Mouse (Mus musculus) neural tube, embryonic 14.5 days (tissue): ENCODE results near the gene Prcd. TPM values are rescaled to one million over a fixed set of nuclear protein-coding genes. Genes with fewer than 3 reads are reported as not detected.
"Not testable (repeated sequence)": the region's sequence is repeated elsewhere in the genome, so short reads cannot be mapped to it uniquely, and the experiment has no call there.

ENCODE experiments used
- ATAC-seq: fragments of 200-750 bp; cut with Nextera tagmentation; 2 replicates; pipeline ENCODE4 v1.8.0; 2017; ENCODE audit warnings: low read depth, mild to moderate bottlenecking, moderate TSS enrichment, moderate library complexity
- H3K27ac ChIP-seq: fragments of 300-500 bp; sonication (generic); 2 replicates; pipeline ENCODE4 v1.5.1; 2014; ENCODE audit warnings: low read depth, mild to moderate bottlenecking, control low read depth, low read length, moderate library complexity, mixed read lengths
- H3K27me3 ChIP-seq: fragments of 300-500 bp; sonication (generic); 2 replicates; pipeline ENCODE4 v1.6.1; 2014; ENCODE audit warnings: low read length; ENCODE audit not compliant: control insufficient read depth, insufficient read depth
- H3K36me3 ChIP-seq: fragments of 300-500 bp; sonication (generic); 2 replicates; pipeline ENCODE4 v1.6.1; 2014; ENCODE audit warnings: low read length, mixed read lengths; ENCODE audit not compliant: control insufficient read depth, insufficient read depth
- H3K4me1 ChIP-seq: fragments of 300-500 bp; sonication (generic); 2 replicates; pipeline ENCODE4 v1.6.1; 2014; ENCODE audit warnings: low read length; ENCODE audit not compliant: control insufficient read depth, insufficient read depth
- H3K4me2 ChIP-seq: fragments of 300-500 bp; sonication (generic); 2 replicates; pipeline ENCODE4 v1.6.1; 2014; ENCODE audit warnings: mild to moderate bottlenecking, low read depth, low read length, control low read depth
- H3K4me3 ChIP-seq: fragments of 300-500 bp; sonication (generic); 2 replicates; pipeline ENCODE4 v1.5.1; 2014; ENCODE audit warnings: low read depth, low read length, control low read depth, mixed read lengths
- H3K9ac ChIP-seq: fragments of 300-500 bp; sonication (generic); replicated peaks from 2 replicates; pipeline ENCODE4 v1.6.1; 2014; ENCODE audit warnings: low read depth, mild to moderate bottlenecking, control low read depth, low read length, mixed read lengths
- H3K9me3 ChIP-seq: fragments of 300-500 bp; sonication (generic); 2 replicates; pipeline ENCODE4 v1.6.1; 2016; ENCODE audit warnings: low read length; ENCODE audit not compliant: control insufficient read depth
- WGBS: fragments of 180-500 bp; shearing (Covaris S2); extraction: QIAGEN DNeasy Blood & Tissue Kit; methylation state at CpG from one replicate; pipeline ENCODE4 v1.1.7; 2014; 5-methylcytosine and 5-hydroxymethylcytosine counted together
- polyA plus RNA-seq: library from polyadenylated mRNA; unstranded; fragments of >200 nt; fragmentation: Nextera tagmentation; extraction: Ambion mirVana; gene quantifications from 2 replicates; pipeline ENCODE4 v1.2.1, GENCODE M21; 2014

Prcd gene
- polyA plus RNA-seq, 1 experiment from 2014 or later: 2.7 TPM

DNA sequence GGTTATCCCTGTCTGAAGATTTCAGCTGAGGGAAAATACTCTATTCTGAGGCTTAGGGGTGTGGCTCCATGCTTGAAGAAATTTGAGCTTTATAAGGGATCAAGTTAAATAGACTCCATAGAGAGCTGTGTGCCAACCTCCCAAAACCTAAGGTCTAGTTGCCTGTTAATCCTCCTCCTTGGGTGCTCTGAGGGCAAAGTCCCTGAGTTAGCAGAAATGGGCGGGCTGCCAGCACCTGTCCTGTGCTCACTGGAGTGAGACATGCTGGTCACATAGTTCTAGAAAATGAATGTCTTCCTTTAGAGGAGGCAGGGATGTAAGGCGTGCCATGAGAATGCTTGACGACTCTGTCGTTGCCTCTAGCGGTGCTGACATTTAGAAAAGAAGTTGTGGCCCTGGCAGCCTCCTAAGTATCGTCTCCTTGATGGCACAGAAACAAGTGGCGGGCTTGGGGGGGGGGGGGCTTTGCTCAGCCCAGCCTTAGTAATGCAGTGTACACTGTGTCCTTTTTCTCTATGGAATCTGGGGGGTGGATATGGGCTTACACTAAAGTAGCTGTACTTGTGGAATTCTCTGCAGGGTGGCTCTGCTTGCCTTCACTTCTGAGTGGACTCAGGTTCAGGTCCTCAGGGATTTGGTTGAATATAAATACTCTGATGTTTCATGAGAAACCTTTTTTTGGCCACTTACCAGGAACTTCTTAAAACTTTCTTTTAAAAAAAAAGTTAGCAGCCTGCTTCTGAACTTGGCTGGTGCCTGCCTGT, 21.5 kb downstream of the Prcd start:
- ATAC-seq: no peak
- Histone ChIP-seq H3K27ac (no peak overlapping the region), H3K27me3 (no peaks in the 10 kb centered on the region), H3K4me2 (no peak overlapping the region), H3K9ac (no peak overlapping the region), H3K36me3 (peaks cover 49% of the 10 kb centered on the region), H3K9me3 (no peaks in the 10 kb centered on the region), H3K4me3 (no peak overlapping the region), H3K4me1 (peaks cover 15% of the 10 kb centered on the region)
- 61% methylated on average over 7 of the region's 7 CpGs for WGBS

DNA sequence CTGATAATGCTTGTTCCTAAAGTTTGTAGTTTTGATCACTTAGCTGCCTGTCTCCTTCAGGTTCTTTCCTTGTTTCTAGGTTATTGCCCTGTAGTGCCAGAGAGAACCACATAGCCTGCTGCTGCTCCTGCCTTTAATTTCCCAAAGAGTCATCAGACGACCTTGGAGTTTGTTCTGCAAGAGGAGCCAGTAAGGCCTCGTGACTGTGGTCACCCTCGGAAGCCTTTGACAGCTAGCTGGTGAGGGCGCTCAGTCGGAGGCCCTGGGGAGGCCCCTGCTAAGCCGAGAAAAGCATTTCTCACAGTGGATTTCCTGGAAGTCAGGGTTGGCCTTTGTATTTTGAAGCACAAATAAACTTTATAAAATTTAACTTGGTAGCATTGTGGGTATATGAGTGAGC, 22.1 kb downstream of the Prcd start:
- peaks cover 49% of the 10 kb centered on the region for H3K36me3 ChIP-seq
- peaks cover 15% of the 10 kb centered on the region for H3K4me1 ChIP-seq
- H3K9me3 ChIP-seq, H3K9ac ChIP-seq, H3K27me3 ChIP-seq, H3K4me2 ChIP-seq, H3K4me3 ChIP-seq, H3K27ac ChIP-seq, ATAC-seq: not testable (repeated sequence)
- 88% methylated on average over 6 of the region's 6 CpGs for WGBS

DNA sequence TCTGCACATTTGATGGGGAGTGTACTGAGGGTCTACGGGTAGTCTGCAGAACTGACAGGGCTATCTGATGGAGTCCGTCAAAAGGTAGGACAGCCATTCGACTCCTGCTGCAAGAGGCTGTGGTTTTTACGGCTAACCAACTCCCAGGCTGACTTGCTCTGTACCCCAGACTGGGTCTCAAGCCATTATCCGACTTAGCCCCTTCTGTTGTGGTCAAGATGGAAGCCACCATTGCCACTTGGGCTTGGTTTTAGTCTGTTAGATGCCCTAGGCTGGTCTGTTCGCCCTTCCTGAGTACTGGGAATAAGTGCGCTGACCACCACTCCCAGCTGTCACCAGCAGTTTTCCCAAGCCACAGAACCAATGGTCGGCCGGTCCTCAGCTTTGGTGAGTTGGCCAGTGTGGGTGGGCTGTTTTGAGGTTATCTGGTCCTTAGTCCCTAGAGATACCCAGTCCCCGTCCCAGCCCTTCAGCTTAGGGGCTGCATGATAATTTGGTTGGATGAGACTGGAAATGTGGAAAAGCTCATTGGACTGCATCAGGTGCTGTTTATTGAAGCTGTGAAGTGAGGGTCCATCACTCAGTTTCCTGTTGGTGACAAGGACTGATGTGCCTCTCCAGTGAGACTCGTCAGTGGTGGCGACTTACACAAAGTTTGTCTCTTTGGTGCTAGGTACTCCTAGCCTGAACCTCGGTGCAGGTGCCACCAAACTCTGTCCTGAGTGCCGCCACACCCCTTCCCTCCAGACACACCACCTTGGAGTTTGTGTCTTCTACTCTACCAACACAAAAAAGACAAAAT, 23.0 kb downstream of the Prcd start:
- 93% methylated on average over 14 of the region's 14 CpGs for WGBS

DNA sequence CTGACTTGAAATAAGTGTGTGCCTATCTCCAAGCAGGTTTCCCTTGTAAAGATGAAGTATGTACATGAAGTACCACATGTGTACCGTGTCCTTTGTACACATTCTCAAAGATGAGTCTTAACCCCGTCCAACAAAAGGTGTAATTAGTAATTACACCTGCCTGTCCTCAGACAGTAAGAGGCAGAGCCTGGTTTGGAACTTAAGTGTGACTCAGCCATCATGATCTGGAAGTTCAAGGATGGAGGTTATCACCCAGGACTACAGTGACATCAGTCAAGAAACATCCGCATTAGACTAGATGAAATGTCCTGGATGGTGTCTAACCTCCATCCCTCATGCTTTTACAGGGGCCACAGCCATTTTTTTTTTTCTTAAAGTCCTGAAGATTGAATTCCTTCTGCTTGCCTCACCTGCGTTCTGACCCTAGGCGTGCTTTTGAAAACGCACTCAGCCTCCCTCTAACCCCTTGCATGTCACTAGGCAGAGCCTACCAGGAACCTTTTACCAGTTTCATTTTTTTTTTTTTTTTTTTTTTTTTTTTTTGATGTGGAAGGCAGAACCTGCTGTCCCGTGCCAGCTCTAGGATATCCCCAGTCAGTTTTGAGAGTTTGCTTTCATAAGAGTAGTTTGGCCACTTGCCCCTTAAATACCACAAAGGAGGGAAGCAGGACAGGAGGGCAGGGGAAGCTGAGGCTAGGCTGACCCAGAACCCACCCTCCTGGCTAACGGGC, 24.5 kb downstream of the Prcd start:
- Histone ChIP-seq H3K9me3 (no peaks in the 10 kb centered on the region), H3K27me3 (no peaks in the 10 kb centered on the region), H3K9ac (no peak overlapping the region), H3K27ac (no peak overlapping the region), H3K4me1 (peaks cover 5% of the 10 kb centered on the region), H3K4me3 (no peak overlapping the region), H3K36me3 (peaks cover 49% of the 10 kb centered on the region), H3K4me2 (no peak overlapping the region)
- ATAC-seq: no peak
- WGBS: 89% methylated on average over 8 of the region's 8 CpGs

More for the DNA sequence above, 23.0 kb downstream of the Prcd start:
- Histone ChIP-seq H3K4me1 (peaks cover 10% of the 10 kb centered on the region), H3K9me3 (no peaks in the 10 kb centered on the region), H3K36me3 (peaks cover 49% of the 10 kb centered on the region), H3K4me3 (no peak overlapping the region), H3K27ac (no peak overlapping the region), H3K27me3 (no peaks in the 10 kb centered on the region), H3K9ac (no peak overlapping the region), H3K4me2 (no peak overlapping the region)
- ATAC-seq: no peak

DNA sequence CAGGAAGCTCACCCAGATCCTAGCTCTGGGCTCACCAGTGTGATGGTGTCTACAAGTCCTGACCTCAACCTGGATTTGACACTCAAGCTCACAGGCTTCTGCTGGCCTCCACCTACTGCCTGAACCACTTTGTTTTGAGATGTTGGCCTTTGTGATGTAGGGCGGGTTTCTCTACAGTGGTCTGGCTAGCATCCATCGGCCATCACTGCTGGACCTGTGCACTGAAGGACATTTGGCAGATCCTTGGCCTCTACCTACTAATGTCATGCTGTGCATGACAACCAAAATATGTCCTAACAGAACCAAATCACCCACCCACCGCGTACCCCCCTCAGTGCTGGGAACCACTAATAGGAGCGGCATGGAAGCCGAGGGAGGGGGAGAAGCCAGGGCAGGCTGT, 25.8 kb downstream of the Prcd start:
- no peak overlapping the region for H3K4me2 ChIP-seq
- no peaks in the 10 kb centered on the region for H3K9me3 ChIP-seq
- no peak overlapping the region for H3K9ac ChIP-seq
- no peak for ATAC-seq
- H3K27ac ChIP-seq: no peak overlapping the region
- no peaks in the 10 kb centered on the region for H3K4me1 ChIP-seq
- H3K27me3 ChIP-seq: no peaks in the 10 kb centered on the region
- peaks cover 37% of the 10 kb centered on the region for H3K36me3 ChIP-seq
- no peak overlapping the region for H3K4me3 ChIP-seq
- 93% methylated on average over 6 of the region's 6 CpGs for WGBS

DNA sequence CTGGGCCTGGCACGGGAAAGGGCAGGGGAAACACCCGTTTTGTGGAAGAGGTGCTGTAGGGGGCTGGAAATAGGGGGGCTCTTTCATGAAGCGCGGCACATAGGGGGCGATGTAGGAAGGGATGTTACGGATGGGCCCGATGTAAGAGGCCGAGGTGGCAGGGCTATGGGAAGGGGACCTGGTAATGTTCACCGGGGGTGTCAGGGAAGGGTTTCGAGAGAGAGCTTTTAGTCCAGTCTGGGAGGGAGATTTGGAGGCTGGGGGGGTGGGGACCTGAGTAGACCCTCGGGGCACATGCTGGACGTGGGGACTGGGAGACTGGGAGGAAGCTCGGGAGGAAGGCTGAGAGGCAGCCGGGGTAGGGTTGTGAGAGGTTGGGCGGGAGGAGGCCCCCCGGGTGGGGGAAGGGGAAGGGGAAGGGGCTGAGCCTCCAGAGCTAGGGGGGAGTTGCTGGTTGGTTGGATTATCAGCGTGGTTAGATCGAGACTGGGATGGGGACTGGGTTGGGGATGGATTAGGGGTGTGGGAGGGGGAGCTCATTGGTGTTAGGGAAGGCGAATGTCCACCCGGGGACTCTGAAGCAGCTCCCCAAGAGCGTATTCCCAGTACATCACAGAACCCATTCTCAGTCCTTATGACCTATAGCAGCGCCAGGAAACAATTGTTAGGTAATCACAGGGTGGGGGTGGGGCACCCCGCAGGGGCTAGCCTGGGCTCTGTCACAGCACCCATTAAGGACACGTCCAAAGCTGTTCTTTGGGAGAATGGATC, 27.2 kb downstream of the Prcd start:
- no peak overlapping the region for H3K4me2 ChIP-seq
- H3K9ac ChIP-seq: no peak overlapping the region
- peaks cover 29% of the 10 kb centered on the region for H3K36me3 ChIP-seq
- WGBS: 77% methylated on average over 23 of the region's 24 CpGs
- no peak for ATAC-seq
- no peaks in the 10 kb centered on the region for H3K4me1 ChIP-seq
- H3K4me3 ChIP-seq: no peak overlapping the region
- no peaks in the 10 kb centered on the region for H3K9me3 ChIP-seq
- no peaks in the 10 kb centered on the region for H3K27me3 ChIP-seq
- no peak overlapping the region for H3K27ac ChIP-seq

DNA sequence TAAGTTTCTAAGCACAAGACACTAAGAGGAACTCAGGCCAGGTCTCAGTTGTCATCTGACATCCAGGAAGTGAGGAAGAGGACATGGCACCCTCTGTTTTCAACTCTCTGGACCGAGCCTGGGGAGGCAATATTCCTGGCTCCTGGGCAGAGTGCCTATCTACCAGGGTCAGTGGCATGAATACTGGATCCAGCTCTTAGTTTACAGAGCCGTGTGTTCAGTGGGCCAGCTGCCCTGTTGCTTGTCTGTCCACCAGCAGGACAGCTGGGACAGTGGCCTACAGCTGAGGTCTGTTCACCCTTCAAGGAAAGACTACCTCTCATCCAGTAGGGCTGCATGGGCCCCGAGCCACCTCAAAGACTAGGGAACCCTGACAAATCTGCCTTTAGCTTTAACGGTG, 27.8 kb downstream of the Prcd start:
- H3K4me2 ChIP-seq: no peak overlapping the region
- H3K27ac ChIP-seq: no peak overlapping the region
- H3K9me3 ChIP-seq: no peaks in the 10 kb centered on the region
- ATAC-seq: no peak
- H3K36me3 ChIP-seq: peaks cover 25% of the 10 kb centered on the region
- H3K4me1 ChIP-seq: no peaks in the 10 kb centered on the region
- no peaks in the 10 kb centered on the region for H3K27me3 ChIP-seq
- H3K9ac ChIP-seq: no peak overlapping the region
- no peak overlapping the region for H3K4me3 ChIP-seq
- 88% methylated on average over 4 of the region's 4 CpGs for WGBS

DNA sequence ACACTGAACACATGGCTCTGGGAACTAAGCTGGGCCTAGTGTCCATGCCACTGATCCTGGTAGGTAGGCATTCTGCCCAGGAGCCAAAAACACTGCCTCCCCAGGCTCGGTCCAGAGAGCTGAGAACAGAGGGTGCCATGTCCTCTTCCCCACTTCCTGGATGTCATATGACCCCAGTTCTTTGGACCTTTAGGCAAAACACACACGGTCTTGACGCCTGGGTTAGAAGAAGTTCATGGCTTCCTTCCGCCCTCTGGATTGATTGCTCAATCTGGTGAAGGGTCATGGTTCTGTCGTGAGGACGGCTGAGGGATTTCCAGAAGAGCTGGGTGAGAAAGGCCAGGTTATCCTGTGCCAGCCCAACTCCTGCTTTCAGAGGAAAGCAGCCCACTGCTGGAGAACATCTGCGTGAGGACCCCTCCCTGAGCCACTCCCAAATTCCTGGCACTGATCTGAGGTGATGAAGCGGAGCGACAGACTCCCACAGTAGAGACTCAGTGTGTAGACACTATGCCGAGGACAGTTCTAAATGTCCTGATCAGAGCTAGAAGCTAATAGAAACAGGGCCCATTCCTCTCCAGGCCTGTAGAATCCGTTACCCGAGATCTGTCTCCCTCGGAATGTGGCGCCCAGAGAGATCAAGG, 29.3 kb downstream of the Prcd start:
- ATAC-seq: no peak
- H3K27ac ChIP-seq: no peak overlapping the region
- no peak overlapping the region for H3K9ac ChIP-seq
- H3K27me3 ChIP-seq: no peaks in the 10 kb centered on the region
- peaks cover 15% of the 10 kb centered on the region for H3K36me3 ChIP-seq
- no peaks in the 10 kb centered on the region for H3K9me3 ChIP-seq
- H3K4me2 ChIP-seq: no peak overlapping the region
- WGBS: 88% methylated on average over 14 of the region's 14 CpGs
- H3K4me1 ChIP-seq: no peaks in the 10 kb centered on the region
- no peak overlapping the region for H3K4me3 ChIP-seq
